Mouse (Mus musculus): ENCODE measurements at regions not wholly inside any gene's neighbourhood (a gene's known extent, or its start where the extent isn't known, plus 50 kb on each side); places are given as distances from the start of the nearest gene placed in this dataset.

DNA sequence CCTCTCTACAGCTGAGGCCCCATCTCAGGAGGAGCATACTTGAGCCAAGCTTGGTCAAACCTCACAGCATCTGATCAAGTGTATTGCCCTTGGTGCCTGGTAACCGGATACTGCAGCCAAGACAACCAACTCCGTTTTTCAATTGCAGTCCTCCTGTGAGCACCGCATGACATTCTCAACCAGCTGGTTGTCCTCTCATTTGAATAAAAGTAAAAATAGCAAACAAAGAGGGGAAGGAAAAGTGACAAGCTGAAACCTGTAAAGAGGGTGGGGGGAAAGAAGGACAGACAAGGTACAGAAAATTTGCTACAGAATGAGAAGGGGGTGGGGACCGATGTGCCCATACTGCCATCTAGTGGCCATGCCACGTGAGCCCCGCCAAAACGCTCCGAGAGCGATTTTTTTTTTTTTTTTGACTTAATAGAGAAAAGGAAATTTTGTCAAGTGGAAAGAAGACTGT lies 314.0 kb downstream of the Zpld1 start:
- no peak overlapping the region for H3K9ac ChIP-seq (ENCODE audit: low read depth, poor library complexity, severe bottlenecking)
- TF ChIP-seq CTCF (IDR thresholded peaks at IDR 0.05; ENCODE audit: low read depth, low read length) = peak; percentile 77
- no peak for TF ChIP-seq POLR2A (IDR thresholded peaks at IDR 0.05; ENCODE audit: insufficient read depth, low read length)
- TF ChIP-seq EP300 (IDR thresholded peaks at IDR 0.05; ENCODE audit: insufficient read depth, low read depth, low read length) = no peak
- no peak overlapping the region for H3K27ac ChIP-seq (ENCODE audit: insufficient read depth, low read length)
- H3K36me3 ChIP-seq (ENCODE audit: control insufficient read depth, insufficient read depth, low read length, poor library complexity, severe bottlenecking) = no peaks in the 10 kb centered on the region
- H3K4me3 ChIP-seq (ENCODE audit: low read depth, low read length) = no peak overlapping the region
- no peaks in the 10 kb centered on the region for H3K4me1 ChIP-seq (ENCODE audit: control insufficient read depth, insufficient read depth, low read length)
- no peaks in the 10 kb centered on the region for H3K9me3 ChIP-seq (replicated peaks; ENCODE audit: control insufficient read depth, insufficient read depth, low read length, poor library complexity, severe bottlenecking)
- H3K27me3 ChIP-seq (ENCODE audit: control insufficient read depth, insufficient read depth, low read length, poor library complexity, severe bottlenecking) = no peaks in the 10 kb centered on the region

DNA sequence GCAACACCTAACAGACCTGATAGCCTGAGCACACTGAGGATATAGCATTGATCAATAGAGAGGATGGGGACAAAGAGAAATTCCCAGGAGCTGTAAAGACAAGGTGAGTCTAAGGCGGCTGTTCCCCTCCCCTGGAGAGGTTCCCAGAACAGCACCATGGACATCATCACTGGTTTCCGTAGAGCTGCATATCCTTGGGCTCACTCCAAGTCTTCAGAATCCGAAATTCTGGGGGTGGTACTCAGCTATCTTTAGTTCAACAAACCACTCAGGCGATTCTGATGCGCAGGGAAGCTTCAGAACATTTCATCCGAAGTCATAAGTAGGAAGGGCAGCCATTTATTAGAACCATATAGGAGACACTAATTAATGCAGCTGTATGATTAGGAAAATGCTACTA lies 327.4 kb downstream of the Zpld1 start:
- Histone ChIP-seq H3K9me3 (replicated peaks; ENCODE audit: control insufficient read depth, insufficient read depth, low read length, poor library complexity, severe bottlenecking) (0 out of 2 replicates have a peak, but pooled peaks cover 8% of the 10 kb centered on the region), H3K4me3 (ENCODE audit: low read depth, low read length) (no peak overlapping the region), H3K27ac (ENCODE audit: insufficient read depth, low read length) (no peak overlapping the region), H3K4me1 (ENCODE audit: control insufficient read depth, insufficient read depth, low read length) (no peaks in the 10 kb centered on the region), H3K27me3 (ENCODE audit: control insufficient read depth, insufficient read depth, low read length, poor library complexity, severe bottlenecking) (no peaks in the 10 kb centered on the region), H3K36me3 (ENCODE audit: control insufficient read depth, insufficient read depth, low read length, poor library complexity, severe bottlenecking) (no peaks in the 10 kb centered on the region), H3K9ac (ENCODE audit: low read depth, poor library complexity, severe bottlenecking) (no peak overlapping the region)
- TF ChIP-seq CTCF (IDR thresholded peaks at IDR 0.05; ENCODE audit: low read depth, low read length) (no peak), POLR2A (IDR thresholded peaks at IDR 0.05; ENCODE audit: insufficient read depth, low read length) (no peak), EP300 (IDR thresholded peaks at IDR 0.05; ENCODE audit: insufficient read depth, low read depth, low read length) (no peak)

DNA sequence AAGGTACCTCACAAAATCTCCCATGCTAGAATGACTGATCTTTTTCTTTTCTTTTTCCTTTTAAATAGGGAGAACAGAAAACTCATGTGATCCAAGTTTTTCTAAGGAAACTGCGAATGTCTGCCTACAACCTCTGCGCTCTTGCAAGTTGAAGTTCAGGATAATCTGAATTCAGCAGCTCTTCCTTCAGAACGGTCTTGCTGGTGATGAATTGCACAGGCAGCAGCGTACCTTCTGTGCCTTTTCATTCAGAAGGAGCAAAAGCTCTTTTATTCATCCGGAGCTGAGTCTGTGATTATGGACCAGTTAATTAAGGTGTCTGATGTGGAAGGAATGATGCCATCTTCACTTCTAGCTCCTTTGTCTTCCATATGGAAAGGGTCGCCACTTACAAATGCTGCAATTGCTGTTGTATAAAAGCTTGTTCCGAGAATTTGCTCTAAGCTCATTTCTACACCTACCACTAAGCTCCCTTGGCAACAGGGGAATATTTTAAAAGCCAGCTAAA lies 353.9 kb downstream of the Zpld1 start:
- Histone ChIP-seq H3K4me3 (ENCODE audit: low read depth, low read length) (no peak overlapping the region), H3K27ac (ENCODE audit: insufficient read depth, low read length) (no peak overlapping the region), H3K9me3 (replicated peaks; ENCODE audit: control insufficient read depth, insufficient read depth, low read length, poor library complexity, severe bottlenecking) (no peaks in the 10 kb centered on the region; the same call in 1 of the 2 replicates), H3K27me3 (ENCODE audit: control insufficient read depth, insufficient read depth, low read length, poor library complexity, severe bottlenecking) (no peaks in the 10 kb centered on the region), H3K4me1 (ENCODE audit: control insufficient read depth, insufficient read depth, low read length) (no peaks in the 10 kb centered on the region), H3K36me3 (ENCODE audit: control insufficient read depth, insufficient read depth, low read length, poor library complexity, severe bottlenecking) (no peaks in the 10 kb centered on the region), H3K9ac (ENCODE audit: low read depth, poor library complexity, severe bottlenecking) (no peak overlapping the region)
- TF ChIP-seq POLR2A (IDR thresholded peaks at IDR 0.05; ENCODE audit: insufficient read depth, low read length) (no peak), CTCF (IDR thresholded peaks at IDR 0.05; ENCODE audit: low read depth, low read length) (no peak), EP300 (IDR thresholded peaks at IDR 0.05; ENCODE audit: insufficient read depth, low read depth, low read length) (no peak)

DNA sequence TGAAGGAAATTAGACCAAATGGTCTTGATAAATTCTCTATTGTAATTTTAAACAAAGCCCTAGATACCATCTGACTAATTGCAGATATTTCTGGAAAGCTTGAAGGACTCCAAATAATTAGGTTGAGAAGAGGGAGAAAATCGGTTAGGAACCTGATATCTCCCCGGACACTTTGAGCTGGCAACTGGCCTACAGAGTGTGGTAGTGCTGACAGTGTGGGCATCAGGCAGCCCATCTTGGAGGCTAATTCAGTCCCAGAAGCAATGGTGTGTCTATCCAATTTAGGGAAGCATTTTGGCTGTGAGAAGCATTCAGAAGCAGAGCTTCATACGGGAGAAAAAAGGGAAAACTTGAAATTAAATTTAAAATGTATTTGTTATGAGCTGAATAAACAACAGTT lies 369.5 kb downstream of the Zpld1 start:
- no peaks in the 10 kb centered on the region for H3K4me1 ChIP-seq (ENCODE audit: control insufficient read depth, insufficient read depth, low read length)
- H3K9me3 ChIP-seq (replicated peaks; ENCODE audit: control insufficient read depth, insufficient read depth, low read length, poor library complexity, severe bottlenecking) = no peaks in the 10 kb centered on the region
- no peaks in the 10 kb centered on the region for H3K36me3 ChIP-seq (ENCODE audit: control insufficient read depth, insufficient read depth, low read length, poor library complexity, severe bottlenecking)
- no peaks in the 10 kb centered on the region for H3K27me3 ChIP-seq (ENCODE audit: control insufficient read depth, insufficient read depth, low read length, poor library complexity, severe bottlenecking)
- TF ChIP-seq POLR2A (IDR thresholded peaks at IDR 0.05; ENCODE audit: insufficient read depth, low read length) (no peak), CTCF (IDR thresholded peaks at IDR 0.05; ENCODE audit: low read depth, low read length) (no peak), EP300 (IDR thresholded peaks at IDR 0.05; ENCODE audit: insufficient read depth, low read depth, low read length) (no peak)
- no peak overlapping the region for H3K27ac ChIP-seq (ENCODE audit: insufficient read depth, low read length)
- no peak overlapping the region for H3K9ac ChIP-seq (ENCODE audit: low read depth, poor library complexity, severe bottlenecking)
- no peak overlapping the region for H3K4me3 ChIP-seq (ENCODE audit: low read depth, low read length)

DNA sequence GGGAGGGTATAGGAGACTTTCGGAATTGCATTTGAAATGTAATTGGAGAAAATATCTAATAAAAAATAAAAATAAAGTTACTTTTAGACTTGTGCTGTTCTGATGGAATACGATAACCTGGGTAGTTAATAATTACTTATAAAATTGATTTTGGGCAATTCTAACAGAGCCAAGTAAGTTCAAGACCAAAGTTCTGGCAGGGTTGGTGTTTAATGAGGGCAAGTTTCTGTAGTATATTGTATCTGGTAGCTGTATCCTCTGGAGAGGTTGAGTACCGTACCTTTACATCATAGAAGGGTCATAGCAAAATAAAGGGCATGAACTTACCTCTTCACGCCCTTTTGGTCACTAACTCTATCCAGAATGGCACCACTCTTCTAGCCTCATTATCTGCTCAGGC lies 394.9 kb downstream of the Zpld1 start:
- Histone ChIP-seq H3K36me3 (ENCODE audit: control insufficient read depth, insufficient read depth, low read length, poor library complexity, severe bottlenecking) (no peaks in the 10 kb centered on the region), H3K27ac (ENCODE audit: insufficient read depth, low read length) (no peak overlapping the region), H3K4me1 (ENCODE audit: control insufficient read depth, insufficient read depth, low read length) (no peaks in the 10 kb centered on the region), H3K9ac (ENCODE audit: low read depth, poor library complexity, severe bottlenecking) (no peak overlapping the region), H3K9me3 (replicated peaks; ENCODE audit: control insufficient read depth, insufficient read depth, low read length, poor library complexity, severe bottlenecking) (no peaks in the 10 kb centered on the region), H3K27me3 (ENCODE audit: control insufficient read depth, insufficient read depth, low read length, poor library complexity, severe bottlenecking) (no peaks in the 10 kb centered on the region), H3K4me3 (ENCODE audit: low read depth, low read length) (no peak overlapping the region)
- TF ChIP-seq EP300 (IDR thresholded peaks at IDR 0.05; ENCODE audit: insufficient read depth, low read depth, low read length) (no peak), POLR2A (IDR thresholded peaks at IDR 0.05; ENCODE audit: insufficient read depth, low read length) (no peak), CTCF (IDR thresholded peaks at IDR 0.05; ENCODE audit: low read depth, low read length) (no peak)

GRCm38 (mm10) chr16:54901461-54901860 lies 396.3 kb downstream of the Zpld1 start:
- no peak overlapping the region for H3K27ac ChIP-seq (ENCODE audit: insufficient read depth, low read length)
- H3K4me3 ChIP-seq (ENCODE audit: low read depth, low read length) = no peak overlapping the region
- no peaks in the 10 kb centered on the region for H3K36me3 ChIP-seq (ENCODE audit: control insufficient read depth, insufficient read depth, low read length, poor library complexity, severe bottlenecking)
- H3K4me1 ChIP-seq (ENCODE audit: control insufficient read depth, insufficient read depth, low read length) = no peaks in the 10 kb centered on the region
- H3K27me3 ChIP-seq (ENCODE audit: control insufficient read depth, insufficient read depth, low read length, poor library complexity, severe bottlenecking) = no peaks in the 10 kb centered on the region
- no peak overlapping the region for H3K9ac ChIP-seq (ENCODE audit: low read depth, poor library complexity, severe bottlenecking)
- TF ChIP-seq CTCF (IDR thresholded peaks at IDR 0.05; ENCODE audit: low read depth, low read length) (no peak), EP300 (IDR thresholded peaks at IDR 0.05; ENCODE audit: insufficient read depth, low read depth, low read length) (no peak), POLR2A (IDR thresholded peaks at IDR 0.05; ENCODE audit: insufficient read depth, low read length) (no peak)
- H3K9me3 ChIP-seq (replicated peaks; ENCODE audit: control insufficient read depth, insufficient read depth, low read length, poor library complexity, severe bottlenecking) = no peaks in the 10 kb centered on the region

All from ES-Bruce4 (cell line).